Mouse (Mus musculus): ENCODE measurements around the gene Dok7. TPM values are rescaled to one million over a fixed set of nuclear protein-coding genes. Genes with fewer than 3 reads are reported as not detected.

Gene Dok7
- polyA plus RNA-seq, 1 experiment from 2014 or later = 9.6 TPM

GRCm38 (mm10) chr5:35120024-35120423, 63.5 kb downstream of the Dok7 start:
- H3K9me3 ChIP-seq (replicated peaks) = no peaks in the 10 kb centered on the region
- H3K4me1 ChIP-seq = no peaks in the 10 kb centered on the region; the same call in 1 of the 2 replicates
- WGBS = 84% methylated on average over 8 of the region's 8 CpGs
- no peak overlapping the region for H3K27ac ChIP-seq (replicated peaks)
- H3K4me2 ChIP-seq (replicated peaks) = no peak overlapping the region
- no peaks in the 10 kb centered on the region for H3K36me3 ChIP-seq
- no peak overlapping the region for H3K9ac ChIP-seq
- H3K27me3 ChIP-seq = no peaks in the 10 kb centered on the region; the same call in 1 of the 2 replicates
- no peak for ATAC-seq (ENCODE audit: insufficient number of reproducible peaks, low FRiP score, low TSS enrichment, low read depth)
- H3K4me3 ChIP-seq (replicated peaks) = no peak overlapping the region

GRCm38 (mm10) chr5:35129208-35129607, 72.6 kb downstream of the Dok7 start:
- H3K4me3 ChIP-seq (replicated peaks) = no peak overlapping the region
- WGBS = 88% methylated on average over 16 of the region's 16 CpGs
- no peak for ATAC-seq (ENCODE audit: insufficient number of reproducible peaks, low FRiP score, low TSS enrichment, low read depth)

GRCm38 (mm10) chr5:35129767-35130191, 73.2 kb downstream of the Dok7 start:
- H3K27ac ChIP-seq (replicated peaks) = no peak overlapping the region
- H3K27me3 ChIP-seq = 0 out of 2 replicates have a peak, but pooled peaks cover 3% of the 10 kb centered on the region
- no peaks in the 10 kb centered on the region for H3K36me3 ChIP-seq
- H3K4me3 ChIP-seq (replicated peaks) = no peak overlapping the region
- no peak for ATAC-seq (ENCODE audit: insufficient number of reproducible peaks, low FRiP score, low TSS enrichment, low read depth)
- no peak overlapping the region for H3K9ac ChIP-seq
- H3K4me2 ChIP-seq (replicated peaks) = no peak overlapping the region
- WGBS = 94% methylated on average over 7 of the region's 7 CpGs
- H3K4me1 ChIP-seq = no peaks in the 10 kb centered on the region
- H3K9me3 ChIP-seq (replicated peaks) = no peaks in the 10 kb centered on the region

More at GRCm38 (mm10) chr5:35129208-35129607, 72.6 kb downstream of the Dok7 start:
- no peaks in the 10 kb centered on the region for H3K36me3 ChIP-seq
- H3K27me3 ChIP-seq = 0 out of 2 replicates have a peak, but pooled peaks cover 3% of the 10 kb centered on the region
- no peaks in the 10 kb centered on the region for H3K4me1 ChIP-seq
- H3K27ac ChIP-seq (replicated peaks) = no peak overlapping the region
- H3K9ac ChIP-seq = no peak overlapping the region
- H3K4me2 ChIP-seq (replicated peaks) = no peak overlapping the region
- H3K9me3 ChIP-seq (replicated peaks) = no peaks in the 10 kb centered on the region

GRCm38 (mm10) chr5:35131237-35131636, 74.7 kb downstream of the Dok7 start:
- Histone ChIP-seq H3K27ac (replicated peaks) (no peak overlapping the region), H3K9me3 (replicated peaks) (no peaks in the 10 kb centered on the region), H3K9ac (no peak overlapping the region), H3K4me1 (no peaks in the 10 kb centered on the region), H3K27me3 (0 out of 2 replicates have a peak, but pooled peaks cover 3% of the 10 kb centered on the region), H3K36me3 (no peaks in the 10 kb centered on the region), H3K4me3 (replicated peaks) (no peak overlapping the region), H3K4me2 (replicated peaks) (no peak overlapping the region)
- 31% methylated on average over 1 of the region's 1 CpGs for WGBS
- ATAC-seq (ENCODE audit: insufficient number of reproducible peaks, low FRiP score, low TSS enrichment, low read depth) = no peak

GRCm38 (mm10) chr5:35131773-35132172, 75.2 kb downstream of the Dok7 start:
- H3K36me3 ChIP-seq = no peaks in the 10 kb centered on the region
- no peaks in the 10 kb centered on the region for H3K4me1 ChIP-seq
- no peak overlapping the region for H3K4me3 ChIP-seq (replicated peaks)
- H3K9ac ChIP-seq = no peak overlapping the region
- H3K27ac ChIP-seq (replicated peaks) = no peak overlapping the region
- 0 out of 2 replicates have a peak, but pooled peaks cover 3% of the 10 kb centered on the region for H3K27me3 ChIP-seq
- H3K9me3 ChIP-seq (replicated peaks) = no peaks in the 10 kb centered on the region
- no peak for ATAC-seq (ENCODE audit: insufficient number of reproducible peaks, low FRiP score, low TSS enrichment, low read depth)
- no peak overlapping the region for H3K4me2 ChIP-seq (replicated peaks)
- 10% methylated on average over 7 of the region's 7 CpGs for WGBS

GRCm38 (mm10) chr5:35132278-35132980, 75.9 kb downstream of the Dok7 start:
- 90% methylated on average over 9 of the region's 9 CpGs for WGBS
- H3K4me3 ChIP-seq (replicated peaks) = no peak overlapping the region
- ATAC-seq (ENCODE audit: insufficient number of reproducible peaks, low FRiP score, low TSS enrichment, low read depth) = no peak
- H3K27ac ChIP-seq (replicated peaks) = no peak overlapping the region
- peaks cover 2% of the 10 kb centered on the region; the same call in 1 of the 2 replicates for H3K4me1 ChIP-seq
- no peak overlapping the region for H3K9ac ChIP-seq
- H3K4me2 ChIP-seq (replicated peaks) = no peak overlapping the region
- 0 out of 2 replicates have a peak, but pooled peaks cover 3% of the 10 kb centered on the region for H3K27me3 ChIP-seq
- no peaks in the 10 kb centered on the region for H3K9me3 ChIP-seq (replicated peaks)
- no peaks in the 10 kb centered on the region for H3K36me3 ChIP-seq

- H3K27me3 ChIP-seq = 0 out of 2 replicates have a peak, but pooled peaks cover 3% of the 10 kb centered on the region
- peaks cover 12% of the 10 kb centered on the region; the same call in 1 of the 2 replicates for H3K4me1 ChIP-seq
- 83% methylated on average over 4 of the region's 4 CpGs for WGBS
- no peaks in the 10 kb centered on the region for H3K9me3 ChIP-seq (replicated peaks)
- H3K4me3 ChIP-seq (replicated peaks) = no peak overlapping the region
- H3K36me3 ChIP-seq = no peaks in the 10 kb centered on the region
- no peak overlapping the region for H3K27ac ChIP-seq (replicated peaks)
- ATAC-seq (ENCODE audit: insufficient number of reproducible peaks, low FRiP score, low TSS enrichment, low read depth) = no peak
- no peak overlapping the region for H3K4me2 ChIP-seq (replicated peaks)
- H3K9ac ChIP-seq = no peak overlapping the region
Observed at GRCm38 (mm10) chr5:35133468-35133867, 76.9 kb downstream of the Dok7 start.

GRCm38 (mm10) chr5:35134286-35134685, 77.7 kb downstream of the Dok7 start:
- no peaks in the 10 kb centered on the region for H3K36me3 ChIP-seq
- no peak overlapping the region for H3K9ac ChIP-seq
- H3K27me3 ChIP-seq = 0 out of 2 replicates have a peak, but pooled peaks cover 3% of the 10 kb centered on the region
- H3K4me2 ChIP-seq (replicated peaks) = no peak overlapping the region
- H3K4me1 ChIP-seq = peaks cover 13% of the 10 kb centered on the region; the same call in 1 of the 2 replicates
- no peaks in the 10 kb centered on the region for H3K9me3 ChIP-seq (replicated peaks)
- no peak overlapping the region for H3K27ac ChIP-seq (replicated peaks)
- ATAC-seq (ENCODE audit: insufficient number of reproducible peaks, low FRiP score, low TSS enrichment, low read depth) = no peak
- H3K4me3 ChIP-seq (replicated peaks) = no peak overlapping the region
- WGBS = 73% methylated on average over 3 of the region's 3 CpGs

GRCm38 (mm10) chr5:35135903-35136302, 79.3 kb downstream of the Dok7 start:
- H3K36me3 ChIP-seq = no peaks in the 10 kb centered on the region
- peaks cover 14% of the 10 kb centered on the region; the same call in 1 of the 2 replicates for H3K4me1 ChIP-seq
- no peaks in the 10 kb centered on the region for H3K27me3 ChIP-seq
- no peak overlapping the region for H3K27ac ChIP-seq (replicated peaks)
- no peak overlapping the region for H3K9ac ChIP-seq
- no peak for ATAC-seq (ENCODE audit: insufficient number of reproducible peaks, low FRiP score, low TSS enrichment, low read depth)
- H3K9me3 ChIP-seq (replicated peaks) = no peaks in the 10 kb centered on the region
- no peak overlapping the region for H3K4me3 ChIP-seq (replicated peaks)
- no peak overlapping the region for H3K4me2 ChIP-seq (replicated peaks)
- 54% methylated on average over 5 of the region's 5 CpGs for WGBS

Small RNA genes within 50 kb of the gene (microRNA-seq; reads per million reads assigned to microRNA genes)
- gene Mir3097 (ENCODE audit: borderline number of aligned reads) = 3.8 reads per million, percentile 17 among the genes with 10 or more reads in this experiment

Other genes with a start within 250 kb of the Dok7 start
- 0.87 and 3.7 TPM in 2 replicates for gene Msantd1, start 148.8 kb upstream of the Dok7 start, polyA plus RNA-seq (2015; fragmentation: Nextera tagmentation; extraction: Ambion mirVana)
- 40.1 and 42.3 TPM in 2 replicates for gene Rgs12, start 107.3 kb upstream of the Dok7 start, polyA plus RNA-seq (2015; fragmentation: Nextera tagmentation; extraction: Ambion mirVana)
- 0.29 and 0.71 TPM in 2 replicates for gene Hgfac, start 15.3 kb upstream of the Dok7 start, polyA plus RNA-seq (2015; fragmentation: Nextera tagmentation; extraction: Ambion mirVana)
- 127 and 132 TPM in 2 replicates for gene Lrpap1, start 49.0 kb downstream of the Dok7 start, polyA plus RNA-seq (2015; fragmentation: Nextera tagmentation; extraction: Ambion mirVana)
- 0.28 and 0.37 TPM in 2 replicates for gene Adra2c, start 221.6 kb downstream of the Dok7 start, polyA plus RNA-seq (2015; fragmentation: Nextera tagmentation; extraction: Ambion mirVana)

Data from embryonic facial prominence, embryonic 15.5 days (tissue).